Mouse (Mus musculus) ES-E14 (cell line): Measurements from ENCODE around the gene Stk40.

ENCODE experiments used
- CHD2 ChIP-seq: IDR thresholded peaks from 2 replicates; pipeline ENCODE4 v1.6.1; 2014; ENCODE audit warnings: mild to moderate bottlenecking, low read depth, low read length, inconsistent platforms
- MAFK ChIP-seq: IDR thresholded peaks from 2 replicates; pipeline ENCODE4 v1.6.1; 2014; ENCODE audit warnings: mild to moderate bottlenecking, low read depth, low read length, inconsistent platforms; ENCODE audit not compliant: insufficient read depth
- ZC3H11A ChIP-seq: IDR thresholded peaks from 2 replicates; pipeline ENCODE4 v1.6.1; 2012; ENCODE audit warnings: low read depth, mild to moderate bottlenecking, inconsistent platforms, low read length, borderline replicate concordance
- ZNF384 ChIP-seq: IDR thresholded peaks from 2 replicates; pipeline ENCODE4 v1.6.1; 2012; ENCODE audit warnings: low read depth, low read length, inconsistent platforms

DNA sequence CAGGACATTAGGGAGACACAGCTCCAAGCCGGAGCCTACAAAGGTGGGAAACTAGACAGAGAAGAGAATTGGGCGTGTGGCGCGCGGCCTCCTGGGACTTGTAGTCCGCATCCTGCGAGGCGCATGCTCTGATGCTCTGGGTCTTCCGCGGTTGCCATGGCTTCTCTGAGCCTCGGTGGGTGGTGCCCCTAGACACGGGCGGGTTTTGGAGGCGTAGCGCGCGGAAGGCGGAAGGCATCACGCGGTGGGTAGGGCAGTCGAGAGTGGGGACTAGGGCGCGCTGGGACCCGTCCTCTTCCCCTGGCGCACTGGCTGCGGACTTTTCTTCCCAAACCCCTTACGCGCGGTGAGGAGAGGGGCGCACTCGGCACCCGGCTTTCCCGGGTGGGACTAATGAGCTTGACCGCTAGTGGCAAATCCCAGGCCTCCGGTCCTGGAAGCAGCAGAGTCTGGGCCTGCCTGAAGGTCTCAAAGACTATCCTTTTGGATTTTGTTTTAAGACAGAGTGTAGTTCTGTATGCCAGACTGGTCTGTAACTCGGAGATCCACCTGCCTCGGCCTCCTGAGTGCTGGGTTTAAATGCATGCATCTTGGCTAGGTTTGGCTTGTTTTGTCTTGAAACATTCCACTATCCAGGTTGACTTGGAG, 7.2 kb upstream of the Stk40 start, which contains the start of gene Lsm10:
- TF ChIP-seq ZC3H11A, result no peak
- no peak for TF ChIP-seq CHD2
- no peak for TF ChIP-seq ZNF384
- no peak for TF ChIP-seq MAFK
